Mouse (Mus musculus): ENCODE results near the gene Psg22. TPM values are rescaled to one million over a fixed set of nuclear protein-coding genes. Genes with fewer than 3 reads are reported as not detected.
"Not testable (repeated sequence)": the region's sequence is repeated elsewhere in the genome, so short reads cannot be mapped to it uniquely, and the experiment has no call there.

Gene Psg22
- polyA plus RNA-seq, 1 experiment from 2014 or later: not detected

DNA sequence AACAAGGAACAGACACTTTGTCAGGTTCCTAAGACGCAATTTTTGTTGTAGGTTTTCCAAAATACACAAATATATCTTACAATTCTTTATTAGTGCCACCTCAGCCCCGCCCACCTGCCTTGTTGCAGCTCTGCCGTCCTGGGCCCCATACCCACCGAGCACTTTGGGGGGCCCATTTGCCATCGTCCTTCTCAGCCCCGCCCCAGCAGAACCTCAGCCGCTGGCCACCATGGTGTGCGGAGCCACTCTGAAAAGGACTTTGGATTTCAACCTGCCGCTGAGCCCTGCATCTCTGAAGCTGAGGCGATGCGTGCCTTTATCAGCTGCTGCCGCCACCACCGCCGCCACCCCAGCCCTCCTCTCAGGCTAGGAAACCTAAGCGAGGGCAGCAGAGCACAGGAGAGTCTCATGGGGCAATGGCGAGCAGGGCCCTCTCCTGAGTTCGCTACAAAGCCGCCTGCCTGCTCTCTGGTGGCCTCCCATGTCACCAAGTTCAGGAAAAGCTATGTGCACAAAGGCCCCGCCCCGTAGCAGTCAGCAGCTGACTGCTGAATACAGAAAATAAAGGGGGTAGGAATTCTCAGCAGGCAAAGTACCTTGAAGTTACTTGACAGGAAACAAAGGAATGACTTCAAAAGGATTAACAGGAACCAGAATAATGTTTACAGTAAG lies 28.4 kb downstream of the Psg22 start:
- Histone ChIP-seq H3K4me2 (peak overlapping the region; percentile 47), H3K27me3 (peaks cover 22% of the 10 kb centered on the region), H3K9me3 (peaks cover 9% of the 10 kb centered on the region), H3K27ac (no peak overlapping the region), H3K4me1 (replicated peaks) (no peaks in the 10 kb centered on the region), H3K4me3 (replicated peaks) (peak overlapping the region; percentile 16; the same call in 1 of the 2 replicates), H3K36me3 (no peaks in the 10 kb centered on the region), H3K9ac (replicated peaks) (peak overlapping the region; percentile 42; the same call in 1 of the 2 replicates)
- no peak for ATAC-seq (ENCODE audit: insufficient number of reproducible peaks, insufficient read depth, low FRiP score, low TSS enrichment, low read depth)
- whole genome bisulfite sequencing: 14% methylated on average over 20 of the region's 20 CpGs

GRCm38 (mm10) chr7:18747420-18747819 lies 29.5 kb downstream of the Psg22 start:
- ATAC-seq (ENCODE audit: insufficient number of reproducible peaks, insufficient read depth, low FRiP score, low TSS enrichment, low read depth); H3K4me2 ChIP-seq; H3K9me3 ChIP-seq; H3K36me3 ChIP-seq; H3K9ac ChIP-seq (replicated peaks); H3K4me1 ChIP-seq (replicated peaks); H3K4me3 ChIP-seq (replicated peaks); H3K27ac ChIP-seq: not testable (repeated sequence)
- H3K27me3 ChIP-seq: peaks cover 22% of the 10 kb centered on the region
- WGBS: 49% methylated on average over 2 of the region's 2 CpGs

DNA sequence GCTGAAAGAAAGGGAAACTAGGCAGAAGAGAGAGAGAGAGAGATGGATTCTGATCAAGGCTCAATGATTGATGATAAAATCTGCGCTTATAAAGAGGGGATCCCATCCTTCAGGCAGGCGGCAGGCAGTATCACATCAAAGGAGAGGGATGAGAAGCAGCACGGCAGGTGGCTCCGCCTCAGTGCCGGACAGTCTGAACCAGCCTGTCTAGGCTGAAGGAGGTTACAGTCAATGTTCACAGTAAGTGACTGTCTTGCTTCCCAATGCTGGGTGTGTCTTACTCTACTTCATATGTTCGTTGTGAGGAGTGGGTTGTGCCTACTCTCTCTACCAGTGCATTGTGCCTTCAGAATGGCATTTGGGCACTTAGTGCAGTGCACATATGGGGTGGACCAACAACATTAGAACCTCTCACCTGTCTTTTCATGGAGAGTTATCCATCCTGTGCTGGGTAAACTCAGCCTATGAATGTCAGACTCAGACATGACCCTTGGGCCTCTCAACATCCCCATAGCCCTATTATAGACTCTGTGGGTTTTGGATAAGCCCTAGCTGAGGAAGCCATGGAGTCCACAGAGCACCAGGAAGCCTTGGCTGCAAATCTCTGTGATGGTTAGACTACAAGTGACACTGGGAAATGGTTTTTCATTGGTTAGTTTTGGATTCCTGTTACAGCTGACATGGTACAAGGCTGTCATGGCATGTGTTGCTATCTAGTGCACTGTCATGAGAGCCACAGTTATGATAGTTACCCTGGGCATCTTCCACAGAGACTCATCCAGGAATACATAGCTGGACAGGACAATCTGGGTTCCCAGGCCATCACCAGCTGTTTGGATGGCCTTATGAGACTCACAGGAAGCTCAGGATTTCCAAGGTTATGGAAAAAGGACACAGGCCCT lies 31.4 kb downstream of the Psg22 start:
- 11% methylated on average over 6 of the region's 6 CpGs for WGBS
- no peaks in the 10 kb centered on the region for H3K36me3 ChIP-seq
- no peak overlapping the region for H3K4me3 ChIP-seq (replicated peaks)
- H3K9ac ChIP-seq (replicated peaks): no peak overlapping the region
- no peak overlapping the region for H3K4me2 ChIP-seq
- no peak; the same call in 1 of the 2 replicates for ATAC-seq (ENCODE audit: insufficient number of reproducible peaks, insufficient read depth, low FRiP score, low TSS enrichment, low read depth)
- no peak overlapping the region for H3K27ac ChIP-seq
- peaks cover 9% of the 10 kb centered on the region for H3K9me3 ChIP-seq
- peaks cover 22% of the 10 kb centered on the region for H3K27me3 ChIP-seq
- no peaks in the 10 kb centered on the region for H3K4me1 ChIP-seq (replicated peaks)

DNA sequence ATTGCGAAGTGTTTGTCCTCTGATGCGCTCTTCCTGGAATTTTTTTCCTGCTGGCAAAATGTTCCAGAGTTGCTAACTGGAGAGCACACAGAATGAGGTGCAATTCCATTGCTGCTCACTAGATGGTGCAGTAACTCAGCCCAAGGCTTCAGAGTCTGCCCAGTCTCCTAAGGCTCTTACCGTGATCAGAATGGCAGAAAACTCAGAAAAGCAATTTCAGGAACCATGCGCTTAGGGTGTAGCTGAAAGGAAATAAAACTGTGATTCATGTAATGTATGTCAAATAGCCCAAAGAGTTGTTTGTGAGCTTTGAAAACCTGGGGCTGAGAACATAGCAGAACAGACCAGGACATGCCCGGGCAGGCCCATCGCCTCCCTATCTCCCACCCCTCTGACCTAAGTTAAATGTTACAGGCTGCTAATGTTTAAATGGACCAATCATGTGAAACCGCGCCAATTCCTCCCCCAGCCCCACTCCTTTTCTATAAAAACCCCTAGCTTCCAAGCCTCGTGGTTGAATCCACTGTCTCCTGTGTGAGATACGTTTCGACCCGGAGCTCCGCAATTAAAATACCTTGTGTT lies 32.1 kb downstream of the Psg22 start:
- ATAC-seq (ENCODE audit: insufficient number of reproducible peaks, insufficient read depth, low FRiP score, low TSS enrichment, low read depth); H3K9ac ChIP-seq (replicated peaks); H3K4me3 ChIP-seq (replicated peaks); H3K36me3 ChIP-seq; H3K4me1 ChIP-seq (replicated peaks); H3K9me3 ChIP-seq; H3K4me2 ChIP-seq; H3K27ac ChIP-seq: not testable (repeated sequence)
- peaks cover 22% of the 10 kb centered on the region for H3K27me3 ChIP-seq
- WGBS: 54% methylated on average over 11 of the region's 13 CpGs

GRCm38 (mm10) chr7:18760152-18760551 lies 42.3 kb downstream of the Psg22 start:
- ATAC-seq (ENCODE audit: insufficient number of reproducible peaks, insufficient read depth, low FRiP score, low TSS enrichment, low read depth); H3K4me2 ChIP-seq; H3K27ac ChIP-seq; H3K9me3 ChIP-seq; H3K36me3 ChIP-seq; H3K27me3 ChIP-seq; H3K9ac ChIP-seq (replicated peaks); H3K4me1 ChIP-seq (replicated peaks); H3K4me3 ChIP-seq (replicated peaks): not testable (repeated sequence)
- 90% methylated on average over 7 of the region's 7 CpGs for WGBS

DNA sequence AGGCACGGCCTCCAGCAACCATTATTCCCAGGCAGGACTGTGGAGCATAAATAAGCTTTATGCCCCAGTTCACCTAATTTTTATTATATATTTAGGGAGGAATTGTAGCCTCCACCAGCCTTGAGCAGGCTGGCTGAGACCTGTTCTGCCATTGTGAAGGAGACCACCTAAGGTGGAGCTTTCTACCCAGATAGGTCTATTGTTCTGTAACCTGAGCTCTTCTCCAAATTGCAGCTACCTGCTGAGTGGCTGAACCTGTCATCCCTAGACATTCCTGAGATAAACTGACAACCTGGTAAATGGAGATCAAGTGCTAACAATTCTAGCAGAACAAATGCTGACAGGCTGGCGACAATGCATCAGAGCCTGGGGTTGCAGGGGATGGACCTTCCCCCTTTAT lies 45.0 kb downstream of the Psg22 start:
- not testable (repeated sequence) for H3K4me3 ChIP-seq (replicated peaks); H3K4me1 ChIP-seq (replicated peaks); H3K9me3 ChIP-seq; H3K27ac ChIP-seq; H3K36me3 ChIP-seq; H3K27me3 ChIP-seq; ATAC-seq (ENCODE audit: insufficient number of reproducible peaks, insufficient read depth, low FRiP score, low TSS enrichment, low read depth); H3K4me2 ChIP-seq; H3K9ac ChIP-seq (replicated peaks)
- WGBS: 30% methylated on average over 1 of the region's 2 CpGs

Other genes starting within 250 kb of the Psg22 start
- gene Psg26, start 233.9 kb upstream of the Psg22 start, polyA plus RNA-seq (2016; fragmentation: Nextera tagmentation; extraction: Ambion mirVana): not detected in 2 replicates
- not detected in 2 replicates for gene Psg25, start 185.8 kb upstream of the Psg22 start, polyA plus RNA-seq (2016; fragmentation: Nextera tagmentation; extraction: Ambion mirVana)
- not detected in 2 replicates for gene Psg27, start 150.8 kb upstream of the Psg22 start, polyA plus RNA-seq (2016; fragmentation: Nextera tagmentation; extraction: Ambion mirVana)
- gene Psg23, start 101.6 kb upstream of the Psg22 start, polyA plus RNA-seq (2016; fragmentation: Nextera tagmentation; extraction: Ambion mirVana): not detected in 2 replicates
- gene Psg21, start 61.4 kb upstream of the Psg22 start, polyA plus RNA-seq (2016; fragmentation: Nextera tagmentation; extraction: Ambion mirVana): not detected in 2 replicates
- gene Psg20, start 31.9 kb upstream of the Psg22 start, polyA plus RNA-seq (2016; fragmentation: Nextera tagmentation; extraction: Ambion mirVana): not detected in 2 replicates
- not detected in 2 replicates for gene Psg19, start 80.4 kb downstream of the Psg22 start, polyA plus RNA-seq (2016; fragmentation: Nextera tagmentation; extraction: Ambion mirVana)
- 0.10 TPM in 1 of 2 replicates, not detected in the other for gene Psg17, start 103.5 kb downstream of the Psg22 start, polyA plus RNA-seq (2016; fragmentation: Nextera tagmentation; extraction: Ambion mirVana)
- gene Mill2, start 121.9 kb downstream of the Psg22 start, polyA plus RNA-seq (2016; fragmentation: Nextera tagmentation; extraction: Ambion mirVana): not detected in 2 replicates
- 0.44 and 0.60 TPM in 2 replicates for gene Pglyrp1, start 153.2 kb downstream of the Psg22 start, polyA plus RNA-seq (2016; fragmentation: Nextera tagmentation; extraction: Ambion mirVana)
- gene Ccdc61, start 192.3 kb downstream of the Psg22 start, polyA plus RNA-seq (2016; fragmentation: Nextera tagmentation; extraction: Ambion mirVana): 39.9 and 45.3 TPM in 2 replicates
- 0.31 and 0.33 TPM in 2 replicates for gene Nova2, start 207.8 kb downstream of the Psg22 start, polyA plus RNA-seq (2016; fragmentation: Nextera tagmentation; extraction: Ambion mirVana)